Mouse (Mus musculus): Measurements from ENCODE around the gene Chmp6. TPM values are rescaled to one million over a fixed set of nuclear protein-coding genes. Genes with fewer than 3 reads are reported as not detected.

Chmp6 gene
- polyA plus RNA-seq, 1 experiment from 2014 or later, result 112 TPM

DNA sequence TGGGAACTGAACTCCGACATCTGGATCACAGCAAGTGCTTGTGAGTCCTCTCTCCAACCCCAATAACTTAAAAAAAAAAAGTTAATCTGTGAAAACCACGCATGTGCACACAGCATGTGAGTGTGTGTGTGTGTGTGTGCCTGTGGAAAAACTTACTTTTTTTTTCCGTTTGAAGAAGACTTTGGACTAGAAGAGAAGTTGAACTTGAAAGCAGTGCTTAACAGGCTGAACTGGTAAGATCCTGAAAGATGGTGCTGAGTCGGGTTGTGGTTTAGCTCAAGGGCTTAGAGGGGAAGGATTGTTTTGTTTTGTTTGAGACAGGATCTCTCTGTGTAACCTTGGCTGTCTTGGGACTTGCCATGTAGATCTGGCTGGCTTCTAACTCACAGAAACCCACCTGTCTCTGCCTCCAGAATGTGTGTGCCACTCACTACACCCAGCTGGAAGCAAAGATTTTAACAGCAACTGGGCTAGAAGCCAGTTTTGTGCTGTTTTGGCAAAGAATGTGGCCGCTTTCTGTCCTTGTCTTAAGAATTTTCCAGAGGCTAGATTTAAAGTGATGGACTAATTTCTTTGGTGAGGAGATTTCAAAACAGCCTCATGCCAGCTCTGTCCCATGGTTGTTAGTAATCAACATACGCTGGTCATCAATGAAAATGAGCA, 16.5 kb downstream of the Chmp6 start:
- ATAC-seq (ENCODE audit: low FRiP score, low read depth), result no peak
- no peak overlapping the region for H3K9ac ChIP-seq
- 80% methylated on average over 6 of the region's 6 CpGs for WGBS
- H3K27ac ChIP-seq, result no peak overlapping the region
- peaks cover 4% of the 10 kb centered on the region; the same call in 1 of the 2 replicates for H3K9me3 ChIP-seq
- peaks cover 18% of the 10 kb centered on the region for H3K4me1 ChIP-seq
- H3K36me3 ChIP-seq, result no peaks in the 10 kb centered on the region
- no peaks in the 10 kb centered on the region for H3K27me3 ChIP-seq
- no peak overlapping the region for H3K4me2 ChIP-seq (replicated peaks)
- no peak overlapping the region for H3K4me3 ChIP-seq

DNA sequence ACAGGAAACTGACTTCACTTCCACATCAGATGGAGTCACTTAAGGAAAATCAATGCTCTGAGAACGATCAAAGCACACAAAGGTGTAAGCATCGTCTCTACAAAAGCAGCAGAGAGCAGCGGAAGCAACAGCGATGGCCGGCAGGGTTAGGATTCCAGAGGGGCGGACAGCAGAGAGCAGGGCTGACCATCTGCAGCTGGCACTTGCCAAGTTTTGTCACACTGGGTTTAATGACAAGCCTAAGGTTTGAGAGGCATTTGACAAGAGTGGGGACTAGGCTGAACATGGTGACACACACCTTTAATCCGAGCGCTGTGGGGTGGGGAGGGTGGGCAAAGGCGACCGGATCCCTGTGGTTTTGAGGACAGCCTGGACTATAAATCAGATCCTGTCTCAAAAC, 18.6 kb downstream of the Chmp6 start:
- no peak for ATAC-seq (ENCODE audit: low FRiP score, low read depth)

DNA sequence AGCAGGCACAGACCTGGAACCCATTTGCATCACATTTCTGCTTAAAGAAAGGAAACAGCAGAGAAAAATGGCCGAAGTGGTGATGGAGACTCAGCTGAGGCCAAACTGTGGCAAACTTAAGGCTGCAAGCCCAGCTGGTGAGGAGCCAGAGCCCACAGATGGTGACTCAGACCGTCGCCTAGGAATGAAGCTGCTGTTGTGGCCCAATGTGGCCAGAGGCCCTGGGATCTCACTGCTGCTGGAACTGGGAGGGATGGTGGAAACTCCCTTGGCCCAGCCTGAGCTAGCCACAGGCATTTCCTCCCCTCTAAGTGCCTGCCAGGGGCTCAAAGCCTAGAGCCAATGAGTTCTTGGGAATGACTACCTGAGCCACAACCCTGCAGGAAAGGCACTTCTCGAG, 19.9 kb downstream of the Chmp6 start:
- Histone ChIP-seq H3K4me3 (no peak overlapping the region), H3K4me1 (peaks cover 48% of the 10 kb centered on the region), H3K9me3 (peaks cover 4% of the 10 kb centered on the region; the same call in 1 of the 2 replicates), H3K27ac (peak overlapping the region; percentile 53; the same call in 1 of the 2 replicates), H3K9ac (no peak overlapping the region), H3K4me2 (replicated peaks) (no peak overlapping the region), H3K36me3 (no peaks in the 10 kb centered on the region), H3K27me3 (no peaks in the 10 kb centered on the region)
- ATAC-seq (ENCODE audit: low FRiP score, low read depth), result no peak
- 53% methylated on average over 4 of the region's 4 CpGs for WGBS

More for the DNA sequence above, 18.6 kb downstream of the Chmp6 start:
- H3K4me1 ChIP-seq, result peaks cover 35% of the 10 kb centered on the region
- peaks cover 4% of the 10 kb centered on the region; the same call in 1 of the 2 replicates for H3K9me3 ChIP-seq
- H3K36me3 ChIP-seq, result no peaks in the 10 kb centered on the region
- H3K9ac ChIP-seq, result no peak overlapping the region
- H3K4me2 ChIP-seq (replicated peaks), result no peak overlapping the region
- no peak overlapping the region for H3K4me3 ChIP-seq
- H3K27me3 ChIP-seq, result no peaks in the 10 kb centered on the region
- 64% methylated on average over 10 of the region's 10 CpGs for WGBS
- H3K27ac ChIP-seq, result no peak overlapping the region

DNA sequence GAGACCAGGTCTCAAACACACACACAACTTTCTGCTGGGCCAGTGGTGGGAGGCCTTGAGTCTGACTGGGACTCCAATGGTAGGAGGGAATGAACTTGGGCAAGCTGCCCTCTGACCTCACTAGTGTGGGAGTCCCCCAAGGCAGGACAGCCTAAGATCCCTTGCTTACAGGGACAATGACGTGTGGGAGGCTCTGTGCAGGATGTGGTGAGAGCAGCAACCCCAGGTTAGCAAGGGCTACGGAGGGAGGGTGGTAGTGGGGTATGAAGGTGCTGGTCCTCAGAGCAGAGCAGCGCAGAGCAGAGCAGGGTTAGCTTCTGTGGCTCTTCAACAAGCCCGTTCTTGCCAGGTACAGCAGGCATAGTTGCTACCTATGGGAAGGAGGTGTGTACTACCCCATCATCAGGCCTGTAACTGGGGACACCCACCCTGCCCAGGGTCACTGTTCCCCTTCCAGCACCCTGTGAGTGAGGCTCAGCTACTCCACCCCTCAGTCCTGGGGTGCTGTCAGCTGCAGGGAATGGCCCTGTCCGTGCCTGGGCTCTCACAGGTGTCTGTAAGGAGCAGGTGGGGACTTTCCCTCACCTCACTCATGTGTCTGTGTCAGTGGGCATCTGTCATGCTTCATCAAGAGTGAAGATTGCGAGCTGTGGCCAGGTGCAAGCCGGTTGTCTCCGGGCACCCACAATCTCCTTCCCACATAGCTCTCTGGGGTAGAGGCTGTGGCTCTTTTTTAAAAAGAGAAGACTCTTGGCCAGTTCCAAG, 20.8 kb downstream of the Chmp6 start:
- Histone ChIP-seq H3K27me3 (no peaks in the 10 kb centered on the region), H3K4me2 (replicated peaks) (no peak overlapping the region), H3K9ac (no peak overlapping the region), H3K4me1 (peaks cover 57% of the 10 kb centered on the region), H3K4me3 (no peak overlapping the region), H3K36me3 (no peaks in the 10 kb centered on the region), H3K27ac (no peak overlapping the region), H3K9me3 (peaks cover 4% of the 10 kb centered on the region; the same call in 1 of the 2 replicates)
- 78% methylated on average over 8 of the region's 8 CpGs for WGBS
- no peak for ATAC-seq (ENCODE audit: low FRiP score, low read depth)

DNA sequence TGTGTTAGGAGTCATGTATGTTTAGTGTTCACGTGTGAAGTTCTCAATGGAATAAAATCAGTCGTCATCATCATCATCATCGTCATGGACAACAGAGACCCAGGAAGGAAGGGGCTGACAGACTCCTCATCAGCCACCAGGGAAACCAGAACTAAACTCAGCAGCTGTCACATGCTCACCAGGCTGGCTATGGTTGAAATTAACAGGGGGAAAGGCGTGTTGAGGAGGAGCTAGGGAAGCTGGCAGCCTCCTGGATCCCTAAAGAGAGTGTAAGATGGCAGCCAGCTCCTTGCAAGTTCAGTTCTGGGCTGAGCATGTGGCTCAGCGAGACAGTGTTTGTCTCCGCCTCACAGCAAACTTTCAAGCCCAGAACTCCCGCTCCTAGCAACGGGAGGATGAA, 21.5 kb downstream of the Chmp6 start:
- Histone ChIP-seq H3K4me3 (no peak overlapping the region), H3K4me1 (peaks cover 64% of the 10 kb centered on the region), H3K9me3 (peaks cover 4% of the 10 kb centered on the region; the same call in 1 of the 2 replicates), H3K27me3 (no peaks in the 10 kb centered on the region), H3K27ac (no peak overlapping the region), H3K4me2 (replicated peaks) (no peak overlapping the region), H3K36me3 (no peaks in the 10 kb centered on the region), H3K9ac (no peak overlapping the region)
- 77% methylated on average over 8 of the region's 8 CpGs for WGBS
- ATAC-seq (ENCODE audit: low FRiP score, low read depth), result no peak

DNA sequence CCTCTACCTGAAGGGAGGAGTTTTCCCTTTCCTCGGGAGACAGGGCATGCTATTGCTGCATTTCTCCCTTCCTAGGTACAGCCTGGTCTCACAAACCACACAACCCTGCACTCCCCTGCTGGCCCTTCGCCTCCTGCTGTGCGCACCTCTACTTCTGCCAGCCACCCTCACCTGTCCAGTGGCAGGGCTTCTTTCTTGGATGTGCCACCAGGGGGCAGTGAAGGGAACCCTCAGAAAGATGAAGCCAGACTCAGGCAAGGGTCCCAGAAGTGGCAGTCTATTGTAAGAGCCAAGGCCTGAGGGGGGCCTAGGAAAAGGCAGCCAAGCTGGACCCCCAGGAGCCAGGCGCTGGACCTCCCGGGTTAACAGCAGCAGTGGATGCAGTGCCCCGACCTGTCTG, 22.2 kb downstream of the Chmp6 start:
- Histone ChIP-seq H3K36me3 (no peaks in the 10 kb centered on the region), H3K4me3 (no peak overlapping the region), H3K4me1 (peaks cover 71% of the 10 kb centered on the region), H3K4me2 (replicated peaks) (no peak overlapping the region), H3K27ac (no peak overlapping the region), H3K27me3 (no peaks in the 10 kb centered on the region), H3K9ac (no peak overlapping the region), H3K9me3 (peaks cover 4% of the 10 kb centered on the region; the same call in 1 of the 2 replicates)
- WGBS, result 22% methylated on average over 6 of the region's 6 CpGs
- ATAC-seq (ENCODE audit: low FRiP score, low read depth), result no peak

DNA sequence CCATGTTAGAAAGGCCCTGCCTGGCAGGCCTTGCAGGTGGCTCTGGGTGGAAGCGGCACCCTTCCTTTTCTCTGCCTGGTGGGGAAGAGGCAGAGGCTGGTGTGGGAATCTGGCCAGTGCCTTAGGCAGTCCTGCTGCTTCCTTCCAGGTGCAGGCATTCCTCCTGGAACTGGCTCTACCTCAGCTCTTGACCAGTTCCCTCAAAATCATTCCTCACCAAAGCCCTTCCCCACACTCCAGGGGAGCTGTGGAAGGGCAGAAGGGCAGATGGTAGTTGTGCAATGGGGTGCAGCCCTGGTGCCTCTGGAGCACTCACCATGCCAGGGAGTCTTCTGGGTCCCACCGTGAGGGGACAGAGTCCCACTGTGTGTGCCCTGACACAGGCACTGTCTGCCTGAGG, 23.2 kb downstream of the Chmp6 start:
- peaks cover 6% of the 10 kb centered on the region; the same call in 1 of the 2 replicates for H3K27me3 ChIP-seq
- no peaks in the 10 kb centered on the region for H3K36me3 ChIP-seq
- no peaks in the 10 kb centered on the region for H3K9me3 ChIP-seq
- no peak overlapping the region for H3K4me3 ChIP-seq
- H3K27ac ChIP-seq, result peak overlapping the region; percentile 74
- ATAC-seq (ENCODE audit: low FRiP score, low read depth), result no peak
- H3K9ac ChIP-seq, result no peak overlapping the region; the same call in 1 of the 2 replicates
- 83% methylated on average over 2 of the region's 2 CpGs for WGBS
- peaks cover 79% of the 10 kb centered on the region for H3K4me1 ChIP-seq
- H3K4me2 ChIP-seq (replicated peaks), result peak overlapping the region; percentile 16; the same call in 1 of the 2 replicates

DNA sequence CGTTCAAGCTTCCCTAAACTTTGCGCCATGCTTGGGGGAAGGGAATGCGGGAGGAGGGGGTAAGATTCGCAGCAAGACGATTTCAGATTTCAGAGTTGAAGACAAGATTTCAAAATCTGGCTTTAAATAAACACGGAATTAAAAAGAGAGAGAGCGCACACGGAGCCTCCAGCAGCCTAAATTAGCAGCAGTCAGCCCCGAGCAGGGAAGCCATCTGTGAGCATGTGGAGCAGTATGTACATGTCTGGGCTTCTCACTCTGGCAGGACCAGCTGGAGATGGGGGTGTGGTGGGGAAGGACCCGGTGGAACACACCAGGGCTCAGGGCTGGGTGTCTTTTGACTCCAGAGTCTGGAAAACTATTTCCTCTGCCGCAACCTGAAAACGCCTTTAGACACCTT, 24.0 kb downstream of the Chmp6 start:
- Histone ChIP-seq H3K4me2 (replicated peaks) (peak overlapping the region; percentile 16; the same call in 1 of the 2 replicates), H3K9me3 (no peaks in the 10 kb centered on the region), H3K4me1 (peaks cover 84% of the 10 kb centered on the region), H3K27me3 (peaks cover 6% of the 10 kb centered on the region; the same call in 1 of the 2 replicates), H3K9ac (no peak overlapping the region), H3K36me3 (no peaks in the 10 kb centered on the region), H3K4me3 (no peak overlapping the region), H3K27ac (peak overlapping the region; percentile 74; the same call in 1 of the 2 replicates)
- ATAC-seq (ENCODE audit: low FRiP score, low read depth), result no peak
- 41% methylated on average over 12 of the region's 12 CpGs for WGBS

DNA sequence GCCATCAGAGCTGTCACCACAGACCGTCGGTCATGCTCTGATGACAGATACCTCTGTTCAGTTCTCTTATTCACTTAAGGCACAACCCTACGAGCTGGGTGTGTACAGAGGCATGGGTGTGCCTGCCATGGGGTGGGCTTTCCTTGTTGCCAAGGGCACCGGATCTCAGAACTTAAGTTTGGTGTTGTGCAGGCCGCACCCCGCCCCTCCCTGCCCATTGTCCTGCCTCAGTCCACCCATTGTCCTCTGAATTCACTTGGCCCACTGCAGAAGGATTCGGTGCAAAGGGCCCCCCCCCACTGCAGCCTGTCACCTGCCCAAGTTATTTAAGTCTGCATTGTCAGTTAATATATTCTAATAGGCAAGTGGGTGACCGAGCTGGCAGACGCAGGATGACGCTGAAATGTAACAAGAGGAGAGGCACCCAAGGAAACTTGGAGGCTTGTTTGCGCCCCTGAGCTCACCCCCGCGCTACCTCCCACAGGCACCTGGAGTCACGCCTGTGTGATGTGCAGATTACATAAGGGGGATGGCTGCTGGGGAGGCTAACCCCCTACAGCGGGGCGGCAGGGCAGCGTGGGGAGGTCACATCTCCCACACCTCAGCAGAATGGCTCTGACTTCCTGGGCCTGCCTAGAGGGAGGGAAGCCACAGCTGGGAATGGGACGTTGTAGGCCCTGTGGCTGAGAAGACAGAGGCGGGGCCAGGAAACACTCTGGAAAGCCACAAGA, 24.7 kb downstream of the Chmp6 start:
- no peaks in the 10 kb centered on the region for H3K9me3 ChIP-seq
- H3K9ac ChIP-seq, result peak overlapping the region; percentile 51; the same call in 1 of the 2 replicates
- H3K4me1 ChIP-seq, result peaks cover 77% of the 10 kb centered on the region
- no peak for ATAC-seq (ENCODE audit: low FRiP score, low read depth)
- H3K27me3 ChIP-seq, result peaks cover 6% of the 10 kb centered on the region; the same call in 1 of the 2 replicates
- no peaks in the 10 kb centered on the region for H3K36me3 ChIP-seq
- no peak overlapping the region for H3K4me3 ChIP-seq
- H3K27ac ChIP-seq, result no peak overlapping the region; the same call in 1 of the 2 replicates
- H3K4me2 ChIP-seq (replicated peaks), result peak overlapping the region; percentile 14; the same call in 1 of the 2 replicates
- 57% methylated on average over 19 of the region's 19 CpGs for WGBS

DNA sequence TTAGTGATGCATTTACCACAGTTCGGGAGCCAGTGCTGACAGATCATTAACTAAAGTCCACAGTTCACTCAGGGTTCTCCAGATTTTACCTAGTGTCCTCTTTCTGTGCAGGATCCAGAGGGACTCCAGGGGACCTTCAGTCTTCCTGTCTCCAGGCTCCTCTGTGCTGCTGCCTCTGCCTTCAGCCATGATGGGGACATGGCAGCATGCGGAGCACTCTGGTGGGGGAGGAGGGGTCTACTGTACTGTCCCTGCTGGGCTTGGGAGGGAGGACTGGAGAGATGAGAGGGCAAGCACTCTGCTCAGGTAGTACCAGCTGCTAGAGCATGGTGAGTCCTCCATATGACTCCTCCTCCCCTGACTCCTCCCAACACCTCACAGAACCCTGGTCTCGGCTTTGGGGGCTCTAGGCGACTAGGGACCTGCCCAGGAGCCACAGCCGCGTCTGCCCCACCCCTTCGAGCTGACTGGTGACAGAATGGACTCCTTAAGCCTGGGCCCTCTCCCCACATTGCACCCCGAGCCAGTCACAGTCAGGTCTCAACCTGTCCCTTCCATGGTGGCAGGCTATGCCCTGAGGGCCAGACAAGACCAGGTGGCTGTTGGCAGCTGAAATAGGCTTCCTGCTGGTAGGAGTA, 26.0 kb downstream of the Chmp6 start:
- Histone ChIP-seq H3K4me1 (peaks cover 75% of the 10 kb centered on the region), H3K9ac (peak overlapping the region; percentile 51), H3K27ac (no peak overlapping the region)

DNA sequence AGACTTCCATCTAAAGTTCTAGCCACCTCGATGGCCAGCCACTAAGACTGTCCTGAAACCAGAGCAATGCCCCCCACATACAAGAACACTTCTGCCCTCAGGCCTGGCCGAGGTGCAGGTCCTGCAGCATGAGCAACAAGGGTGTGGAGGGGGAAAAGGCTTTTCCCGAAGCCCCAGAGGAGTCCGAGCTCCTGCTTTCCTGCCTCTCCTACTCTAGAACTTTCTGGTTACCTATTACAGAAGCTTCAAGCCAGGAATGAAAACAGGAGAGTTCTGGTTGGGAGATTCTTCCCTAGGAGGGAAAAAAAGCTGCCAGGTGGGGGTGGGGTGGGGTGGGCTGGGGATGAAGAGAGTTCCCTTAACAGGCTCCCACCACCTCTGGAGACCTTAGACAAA, 26.5 kb downstream of the Chmp6 start:
- WGBS, result 40% methylated on average over 4 of the region's 4 CpGs
- Histone ChIP-seq H3K4me2 (replicated peaks) (peak overlapping the region; percentile 14; the same call in 1 of the 2 replicates), H3K4me3 (no peak overlapping the region), H3K27ac (no peak overlapping the region), H3K9ac (peak overlapping the region; percentile 25; the same call in 1 of the 2 replicates), H3K9me3 (no peaks in the 10 kb centered on the region), H3K4me1 (peaks cover 80% of the 10 kb centered on the region), H3K27me3 (peaks cover 6% of the 10 kb centered on the region; the same call in 1 of the 2 replicates), H3K36me3 (no peaks in the 10 kb centered on the region)
- no peak for ATAC-seq (ENCODE audit: low FRiP score, low read depth)

More for the DNA sequence above, 26.0 kb downstream of the Chmp6 start:
- Histone ChIP-seq H3K9me3 (no peaks in the 10 kb centered on the region), H3K36me3 (no peaks in the 10 kb centered on the region), H3K4me3 (no peak overlapping the region), H3K27me3 (peaks cover 6% of the 10 kb centered on the region; the same call in 1 of the 2 replicates), H3K4me2 (replicated peaks) (peak overlapping the region; percentile 14; the same call in 1 of the 2 replicates)
- ATAC-seq (ENCODE audit: low FRiP score, low read depth), result no peak
- WGBS, result 33% methylated on average over 8 of the region's 8 CpGs

All from limb, embryonic 13.5 days (tissue).